Mouse (Mus musculus) thymus, postnatal 10 days (tissue): ENCODE results near the gene Bpifb5.
"Not testable (repeated sequence)": the region's sequence is repeated elsewhere in the genome, so short reads cannot be mapped to it uniquely, and the experiment has no call there.

Experiments
- DNase-seq, 2 experiments: peaks; one replicate each; pipeline ENCODE4 v3.0.0; 2021; ENCODE audit warnings: low spot score in 2 of 2

The Bpifb5 gene

GRCm38 (mm10) chr2:154240771-154241170, 17.2 kb downstream of the Bpifb5 start:
- no peak for DNase-seq

GRCm38 (mm10) chr2:154242726-154243125, 19.2 kb downstream of the Bpifb5 start:
- DNase-seq, result not testable (repeated sequence)

GRCm38 (mm10) chr2:154243356-154244036, 20.0 kb downstream of the Bpifb5 start:
- no peak for DNase-seq

- DNase-seq, result no peak
Observed at GRCm38 (mm10) chr2:154245322-154245721, 21.8 kb downstream of the Bpifb5 start.

- DNase-seq, result not testable (repeated sequence)
Observed at GRCm38 (mm10) chr2:154255254-154255653, 31.7 kb downstream of the Bpifb5 start.

- no peak for DNase-seq
Observed at GRCm38 (mm10) chr2:154255770-154256169, 32.2 kb downstream of the Bpifb5 start.

GRCm38 (mm10) chr2:154257554-154257953, 34.0 kb downstream of the Bpifb5 start, which contains the start of gene Bpifb9a:
Bpifb9a (plus strand) TSS chr2:154257854.
- DNase-seq, result not testable (repeated sequence)

- not testable (repeated sequence) for DNase-seq
Observed at GRCm38 (mm10) chr2:154264397-154264796, 40.9 kb downstream of the Bpifb5 start.
